Mouse (Mus musculus): ENCODE measurements at regions not wholly inside any gene's neighbourhood (a gene's known extent, or its start where the extent isn't known, plus 50 kb on each side); places are given as distances from the start of the nearest gene placed in this dataset.
"Not testable (repeated sequence)": the region's sequence is repeated elsewhere in the genome, so short reads cannot be mapped to it uniquely, and the experiment has no call there.

DNA sequence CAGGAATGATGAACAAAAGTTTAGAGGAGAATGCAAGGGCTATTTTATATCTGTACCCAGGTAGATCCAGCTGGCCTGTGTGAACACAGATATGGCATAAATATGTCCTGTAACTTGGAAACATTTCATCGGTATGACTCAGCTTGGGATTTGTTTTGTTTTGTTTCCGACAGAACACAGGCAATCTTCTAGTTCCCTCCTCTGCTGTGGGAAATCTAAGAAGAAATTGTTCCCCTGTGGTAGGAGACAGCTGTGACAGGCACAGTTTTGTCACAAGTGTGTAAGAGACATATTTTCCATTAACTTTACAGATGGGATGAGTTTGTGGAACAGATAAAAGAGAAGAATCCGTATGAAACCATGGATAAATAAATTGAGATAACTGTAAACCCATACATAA is 687.0 kb downstream of the Tpm3-rs7 start:
- peak; percentile 53 for DNase-seq (ENCODE audit: low read depth, low spot score)

DNA sequence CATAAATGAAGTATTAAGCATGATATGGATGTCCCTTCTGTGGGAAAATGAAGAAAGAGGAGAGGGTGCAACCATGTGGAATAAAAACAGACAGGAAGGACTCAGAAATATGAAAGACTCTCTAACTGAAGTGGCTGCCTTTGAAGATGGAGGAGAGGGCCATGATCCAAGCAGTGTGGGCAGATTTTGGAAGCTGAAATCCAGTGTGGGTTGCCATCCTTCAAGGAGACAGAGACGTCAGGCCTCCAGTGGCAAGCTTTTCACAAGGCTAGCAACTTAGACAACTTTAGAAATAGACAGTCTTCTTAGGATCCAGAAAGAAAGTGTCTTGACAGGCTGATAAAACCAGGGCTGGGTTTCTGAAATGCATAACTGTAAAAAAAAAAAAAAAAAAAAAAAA is 688.0 kb downstream of the Tpm3-rs7 start:
- DNase-seq (ENCODE audit: low read depth, low spot score): peak; percentile 80

DNA sequence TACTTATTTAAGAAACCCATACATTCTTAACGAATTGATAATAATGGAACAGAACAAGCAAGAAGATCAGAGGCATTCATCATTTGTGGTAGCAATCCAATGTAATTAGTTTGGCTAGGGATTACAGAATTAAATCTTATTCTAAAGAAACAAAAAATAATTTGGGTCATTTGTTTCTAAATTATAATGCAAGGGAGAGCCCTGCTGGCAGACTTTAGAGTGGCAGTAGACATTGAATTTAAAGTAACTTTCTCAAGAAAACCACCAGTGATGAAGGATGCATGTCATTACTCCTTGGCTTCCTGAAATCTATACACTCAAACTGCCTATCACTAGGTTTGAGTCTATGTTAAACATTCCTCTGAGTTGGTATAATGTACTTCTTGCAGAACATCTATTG is 722.7 kb downstream of the Tpm3-rs7 start:
- DNase-seq (ENCODE audit: low read depth, low spot score): peak; percentile 7

DNA sequence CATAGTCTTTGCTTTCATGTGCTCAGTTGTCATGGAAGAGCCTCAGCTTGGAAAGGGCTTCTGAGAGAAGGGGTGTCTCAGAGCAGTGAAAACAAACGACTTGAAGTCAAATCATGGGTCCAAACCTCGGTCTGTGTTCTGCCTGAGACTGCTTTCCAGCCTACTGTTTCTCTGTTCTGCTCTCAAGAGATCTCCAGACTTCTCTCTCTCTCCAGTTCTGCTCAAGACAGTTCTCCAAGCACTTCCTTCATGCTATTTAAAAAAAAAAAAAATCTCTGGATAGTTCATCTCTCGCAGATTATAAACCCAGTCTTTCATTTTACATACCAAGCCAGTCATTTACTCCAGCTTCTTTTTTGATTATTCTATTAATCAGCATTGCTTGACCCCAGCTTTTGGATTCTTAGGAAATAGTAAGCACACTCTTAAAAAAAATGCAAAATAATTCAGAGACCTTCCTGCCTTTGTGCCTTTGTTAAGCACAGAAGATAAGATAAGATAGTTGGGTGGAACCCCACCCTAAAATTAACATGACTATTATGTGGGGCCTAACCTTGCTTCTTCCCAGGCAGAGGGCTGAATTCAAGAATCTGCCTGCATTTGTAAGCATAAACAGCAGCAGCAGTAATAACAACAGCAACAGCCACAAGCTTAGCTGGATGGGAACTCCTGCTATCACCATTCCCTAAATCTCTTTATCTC is 724.4 kb downstream of the Tpm3-rs7 start:
- DNase-seq (ENCODE audit: low read depth, low spot score): no peak

DNA sequence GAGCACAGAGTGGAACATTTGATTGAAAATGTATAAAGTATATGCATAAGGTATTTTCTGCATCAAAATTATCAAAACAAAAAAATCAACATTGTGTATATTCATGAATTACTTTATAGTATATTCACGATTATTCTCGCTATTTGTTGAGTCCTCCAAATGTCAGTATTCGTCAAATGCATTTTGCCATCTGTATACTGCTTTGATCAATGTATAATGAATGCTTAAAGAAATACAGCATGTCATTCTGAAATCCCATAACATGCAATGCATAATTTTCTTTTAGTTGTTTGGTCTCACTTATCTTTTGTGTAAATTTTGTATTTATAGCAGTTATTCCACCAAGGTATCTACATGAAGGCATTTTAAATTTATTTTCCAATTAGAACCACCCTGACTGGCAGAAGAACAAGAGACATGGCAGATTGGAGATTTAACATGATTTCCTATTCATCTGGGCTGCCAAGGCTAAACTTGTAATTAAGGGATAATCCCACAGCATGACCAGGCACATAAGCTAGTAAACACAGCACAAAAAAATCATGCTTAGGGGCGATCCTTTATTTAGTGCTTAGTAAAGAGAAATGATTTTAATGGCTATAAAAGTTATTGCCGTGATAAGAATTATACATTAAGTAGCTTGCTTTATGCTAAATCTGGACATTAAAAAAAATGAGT is 739.3 kb downstream of the Tpm3-rs7 start:
- no peak for DNase-seq (ENCODE audit: low read depth, low spot score)

DNA sequence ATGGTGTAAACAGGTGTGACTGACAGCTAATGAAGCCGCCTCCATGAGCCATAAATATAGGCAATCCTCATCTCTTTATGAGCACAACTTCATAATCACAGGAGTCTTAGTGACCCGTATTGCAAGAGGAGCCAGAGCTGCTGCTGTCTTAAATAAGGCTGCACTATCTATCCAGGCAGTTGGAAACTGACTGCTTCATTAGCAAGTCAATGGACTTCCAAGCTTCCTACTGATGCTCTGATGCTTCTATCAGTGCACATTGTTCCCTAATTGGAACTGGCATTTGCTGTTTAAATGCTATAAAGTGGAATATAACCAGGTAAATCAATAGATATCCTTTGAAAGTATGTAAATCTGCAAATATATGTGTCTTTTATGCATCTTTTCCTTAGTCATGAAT is 746.9 kb downstream of the Tpm3-rs7 start:
- DNase-seq (ENCODE audit: low read depth, low spot score): peak; percentile 8

DNA sequence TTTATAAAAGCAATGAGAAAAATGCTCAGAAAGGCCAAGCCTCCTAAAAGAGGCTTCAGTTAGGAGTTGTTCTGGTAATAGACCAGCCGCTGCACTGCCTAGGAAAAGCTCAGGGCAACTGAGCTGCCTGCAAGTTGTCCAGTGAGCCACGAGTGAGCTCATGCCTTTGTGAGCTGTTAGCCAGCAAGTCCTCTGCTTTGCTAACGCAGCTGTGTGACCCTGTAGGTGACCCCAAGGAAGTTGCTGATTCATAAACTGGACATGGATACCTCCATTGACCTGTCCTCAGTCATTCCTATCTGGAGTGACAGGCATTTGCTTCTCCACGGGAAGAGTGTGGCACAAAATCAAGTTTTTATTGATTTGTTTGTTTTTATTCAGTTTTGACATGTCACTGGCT is 748.2 kb downstream of the Tpm3-rs7 start:
- DNase-seq (ENCODE audit: low read depth, low spot score): no peak

DNA sequence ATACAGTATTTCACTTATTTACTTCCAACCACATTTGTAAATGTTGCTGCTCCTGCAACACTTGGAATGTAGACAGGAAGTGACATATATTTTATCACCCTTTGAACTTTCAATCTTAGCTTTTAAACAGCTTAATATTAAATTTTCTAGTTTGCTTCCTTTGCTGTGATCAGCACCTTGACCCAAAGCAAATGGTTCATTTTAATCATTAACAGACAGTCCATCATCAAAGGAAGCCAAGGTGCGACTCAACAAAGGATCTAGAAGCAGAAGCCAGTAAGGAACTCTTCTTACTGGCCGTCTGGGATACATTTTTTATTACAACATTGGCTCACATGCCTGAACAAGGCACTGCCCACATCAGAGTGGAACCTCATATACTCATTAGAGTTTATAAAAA is 758.8 kb downstream of the Tpm3-rs7 start:
- no peak for DNase-seq (ENCODE audit: low read depth, low spot score)

DNA sequence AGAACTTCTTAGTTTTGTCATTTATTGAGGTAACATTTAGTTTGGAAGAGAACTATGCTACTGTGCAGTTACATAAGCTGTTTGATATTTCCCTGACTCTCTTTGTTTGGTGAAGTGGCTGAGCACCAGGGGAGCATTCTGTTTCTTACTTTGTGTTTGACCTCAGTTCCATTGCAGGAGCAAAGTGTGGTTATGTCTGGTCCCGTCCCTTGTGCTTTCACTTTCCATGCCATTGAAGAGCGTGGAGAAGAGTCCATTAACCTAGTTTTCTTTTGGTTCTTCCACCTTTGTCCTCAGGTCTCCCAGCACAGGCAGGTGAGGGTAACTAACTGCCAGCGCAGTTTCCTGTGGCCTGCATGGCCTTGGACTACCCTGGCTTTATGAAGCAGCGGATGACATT is 759.6 kb downstream of the Tpm3-rs7 start:
- peak; percentile 8 for DNase-seq (ENCODE audit: low read depth, low spot score)

DNA sequence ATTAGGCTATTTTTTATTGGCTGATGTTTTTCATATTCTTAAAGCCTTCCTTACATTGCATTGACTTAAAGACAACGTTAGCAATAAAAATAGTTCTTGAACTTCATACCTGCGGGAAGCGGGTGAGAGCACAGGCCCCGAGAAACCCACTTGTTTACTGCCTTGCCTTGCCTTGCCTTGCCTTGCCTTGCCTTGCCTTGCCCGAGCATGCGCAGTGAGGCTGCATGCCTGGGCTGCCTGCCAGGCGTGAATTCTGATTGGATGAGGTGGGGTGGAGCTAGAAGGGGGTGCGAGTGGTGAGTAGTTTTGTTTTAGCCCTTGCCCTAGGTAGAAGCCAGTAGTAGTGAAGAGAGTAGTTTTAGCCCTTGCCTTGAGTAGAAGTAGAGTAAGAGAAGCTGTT is 792.4 kb downstream of the Tpm3-rs7 start:
- no peak for DNase-seq (ENCODE audit: low read depth, low spot score)

DNA sequence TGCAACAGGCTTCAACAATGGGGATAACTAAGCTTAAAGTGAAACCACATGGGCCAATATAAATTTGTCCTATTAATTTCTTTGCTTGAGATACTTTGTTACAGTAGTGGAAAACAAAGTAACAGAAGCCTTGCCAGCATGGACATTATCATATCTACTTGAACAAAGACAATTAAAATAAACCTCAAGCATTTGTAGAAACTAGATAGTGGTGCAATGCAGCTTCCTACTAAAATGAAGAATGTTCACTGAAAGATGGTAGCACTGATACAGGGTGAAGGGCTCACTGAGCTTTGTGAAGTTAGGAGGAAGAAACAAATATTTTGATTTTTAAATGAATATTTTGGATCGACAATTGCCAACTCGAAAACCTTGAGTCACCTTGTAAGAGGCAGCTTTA is 814.1 kb downstream of the Tpm3-rs7 start:
- no peak for DNase-seq (ENCODE audit: low read depth, low spot score)

DNA sequence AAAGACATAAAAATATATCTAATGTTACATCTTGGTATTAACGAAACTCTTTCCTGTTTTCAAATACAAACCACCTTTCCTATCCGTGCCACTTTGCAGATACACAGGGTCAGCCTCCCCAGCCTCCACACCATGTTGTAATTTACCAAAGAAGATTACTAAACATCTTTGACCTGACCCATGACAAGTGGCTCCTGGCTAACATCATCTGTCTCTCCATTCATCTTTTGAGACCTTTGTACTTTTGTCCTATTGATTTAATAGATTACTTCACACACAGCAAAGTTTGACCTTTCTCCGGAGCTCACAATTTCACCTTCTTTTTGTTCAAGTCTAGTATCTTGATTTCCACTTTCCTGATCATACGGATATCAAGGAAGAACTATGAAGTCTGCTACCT is 851.6 kb downstream of the Tpm3-rs7 start:
- DNase-seq (ENCODE audit: low read depth, low spot score): no peak

DNA sequence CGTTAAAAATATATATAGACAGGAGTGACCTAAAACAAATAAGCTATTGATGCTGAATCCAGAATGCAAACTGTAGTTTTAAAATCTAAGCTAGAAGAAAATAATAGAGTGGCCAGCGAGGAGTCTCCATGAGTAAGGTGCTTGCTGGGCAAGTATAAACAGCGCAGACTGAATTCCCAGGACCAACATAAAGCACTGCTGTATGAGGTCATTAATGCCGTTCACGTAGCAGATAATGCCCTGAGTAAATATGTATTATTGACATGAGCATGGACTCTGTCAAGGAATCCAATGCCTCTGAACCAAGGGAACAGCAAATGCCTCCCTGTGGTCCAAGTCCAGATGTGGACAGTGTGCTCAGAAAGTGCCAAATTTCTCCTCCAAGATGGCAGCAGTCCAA is 876.4 kb upstream of the Gpc5 start:
- no peak for DNase-seq (ENCODE audit: low read depth, low spot score)

DNA sequence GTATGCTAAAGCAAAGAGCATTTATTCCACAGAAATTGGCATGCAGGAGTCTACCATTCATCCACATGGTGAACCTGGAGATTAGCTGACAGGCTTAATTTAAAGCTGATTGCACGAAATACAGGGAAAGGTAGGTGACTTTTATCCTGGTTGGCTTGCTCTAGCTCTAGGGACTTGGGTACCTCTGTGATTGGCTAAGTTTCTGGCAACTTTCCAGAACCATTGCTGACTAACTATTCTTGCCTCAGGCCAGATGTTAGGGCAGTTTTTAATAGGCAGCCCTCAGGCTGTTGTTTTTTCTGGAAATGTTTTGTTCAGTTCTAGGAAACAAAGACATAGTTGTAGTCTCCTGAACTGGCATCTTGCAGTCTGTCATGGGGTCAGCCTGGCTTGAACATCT is 871.1 kb upstream of the Gpc5 start:
- DNase-seq (ENCODE audit: low read depth, low spot score): no peak

DNA sequence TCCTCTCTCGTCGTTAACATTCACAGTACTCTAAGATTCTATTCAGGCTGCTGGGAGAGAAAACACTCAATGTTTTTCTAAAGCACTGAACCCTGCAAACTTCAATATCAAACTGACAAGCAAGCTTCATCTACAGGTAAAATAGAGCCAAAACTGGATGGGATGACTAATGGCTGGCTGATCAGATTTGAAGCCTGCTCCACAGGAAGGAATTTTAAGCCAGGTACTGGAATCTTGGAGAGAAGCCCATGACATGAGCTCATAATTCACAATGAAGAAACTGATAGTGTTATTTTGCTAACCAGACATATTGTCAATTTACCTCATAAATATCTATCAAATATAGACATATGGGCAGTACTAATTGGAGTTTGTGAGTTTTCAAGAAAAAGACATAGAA is 861.3 kb upstream of the Gpc5 start:
- DNase-seq (ENCODE audit: low read depth, low spot score): no peak

DNA sequence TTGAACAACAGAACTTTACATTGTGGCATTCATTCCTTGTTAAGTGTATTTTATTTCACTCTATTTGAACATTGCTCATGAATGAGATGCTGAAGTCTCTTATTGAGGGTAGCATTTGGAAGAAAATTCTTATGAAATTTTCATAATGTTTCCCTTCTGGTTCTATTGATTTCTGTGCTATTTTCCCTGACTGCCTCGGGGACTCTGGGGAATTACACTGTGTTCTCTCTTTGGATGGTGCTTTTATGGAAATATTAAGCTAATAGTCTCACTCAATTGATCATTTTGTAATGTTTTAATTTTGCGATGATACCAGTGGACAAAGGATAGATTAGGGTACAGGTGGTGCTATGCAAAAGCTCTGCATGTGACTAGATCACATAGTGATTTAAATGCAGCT is 837.0 kb upstream of the Gpc5 start:
- DNase-seq (ENCODE audit: low read depth, low spot score): no peak

DNA sequence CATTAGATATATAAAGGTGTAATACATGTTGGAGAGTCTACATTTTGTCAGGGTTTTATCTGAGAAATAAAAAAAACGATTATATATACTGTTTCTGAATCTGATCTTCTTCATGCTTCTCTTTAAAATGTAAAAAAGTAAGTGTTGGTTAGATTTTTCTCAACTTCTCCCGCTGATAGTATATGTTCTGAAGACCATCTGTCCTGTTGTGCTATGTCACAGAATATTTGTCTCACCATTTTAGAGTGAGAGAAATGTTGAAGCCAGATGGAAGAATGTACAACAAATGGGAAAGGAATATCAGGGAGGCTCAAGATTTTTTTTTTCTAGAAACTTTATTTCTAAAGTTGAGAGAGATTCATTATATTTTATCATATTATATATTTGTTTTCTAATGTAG is 830.4 kb upstream of the Gpc5 start:
- peak; percentile 57 for DNase-seq (ENCODE audit: low read depth, low spot score)

DNA sequence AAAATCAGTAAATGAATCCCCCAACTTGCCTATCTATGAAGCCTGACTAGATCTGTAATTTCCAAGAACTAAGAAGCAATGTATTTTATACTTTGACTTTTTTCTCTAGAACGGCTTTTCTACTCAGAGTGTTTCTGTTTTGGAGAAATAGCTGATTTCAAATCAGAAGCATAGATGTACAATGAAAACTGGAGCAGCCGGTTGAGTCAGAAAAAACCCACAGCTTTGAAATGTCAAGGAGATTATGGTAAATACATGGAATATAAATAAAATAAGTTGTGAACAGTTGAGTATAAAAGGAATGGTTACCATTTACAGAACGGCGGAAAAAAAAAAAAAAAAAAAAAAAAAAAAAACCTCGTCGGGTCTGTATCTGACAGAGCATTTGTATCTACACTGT is 791.4 kb upstream of the Gpc5 start:
- peak; percentile 62 for DNase-seq (ENCODE audit: low read depth, low spot score)

DNA sequence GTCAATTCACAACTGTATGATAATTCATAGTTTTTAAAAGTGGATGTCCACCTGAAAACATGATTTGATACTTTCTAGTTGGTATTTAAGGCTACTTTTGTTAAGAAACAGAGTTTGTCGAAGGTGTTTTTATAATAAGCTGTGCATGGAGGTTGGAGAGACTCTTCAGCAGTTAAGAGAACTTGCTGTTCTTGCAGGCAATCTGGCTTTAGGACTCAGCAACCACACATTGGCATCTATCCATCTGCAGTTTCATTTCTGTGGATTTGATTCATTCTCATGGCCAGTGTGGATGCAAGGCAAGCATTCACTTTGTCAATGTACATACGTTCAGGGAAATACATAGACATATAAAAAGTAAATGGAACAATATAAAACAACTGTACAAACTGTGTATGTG is 784.5 kb upstream of the Gpc5 start:
- peak; percentile 72 for DNase-seq (ENCODE audit: low read depth, low spot score)

DNA sequence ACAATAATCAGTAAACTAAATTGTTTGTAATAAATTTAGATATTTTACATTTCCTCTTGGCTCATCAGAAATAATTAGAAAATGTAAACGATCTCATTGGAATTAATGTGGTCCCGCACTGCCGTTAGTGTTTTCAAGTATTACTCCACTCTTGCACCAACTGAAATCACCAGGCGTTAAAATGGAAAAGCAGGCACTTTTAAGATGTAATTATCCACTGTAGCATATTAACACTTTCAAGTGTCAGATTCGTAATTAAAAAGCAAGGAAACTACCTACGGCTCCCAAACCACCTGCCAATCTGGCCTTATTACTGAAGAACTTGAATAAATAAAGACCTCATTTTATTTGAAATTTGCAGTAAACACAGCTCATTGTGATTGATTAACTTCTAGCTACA is 759.4 kb upstream of the Gpc5 start:
- DNase-seq (ENCODE audit: low read depth, low spot score): no peak

DNA sequence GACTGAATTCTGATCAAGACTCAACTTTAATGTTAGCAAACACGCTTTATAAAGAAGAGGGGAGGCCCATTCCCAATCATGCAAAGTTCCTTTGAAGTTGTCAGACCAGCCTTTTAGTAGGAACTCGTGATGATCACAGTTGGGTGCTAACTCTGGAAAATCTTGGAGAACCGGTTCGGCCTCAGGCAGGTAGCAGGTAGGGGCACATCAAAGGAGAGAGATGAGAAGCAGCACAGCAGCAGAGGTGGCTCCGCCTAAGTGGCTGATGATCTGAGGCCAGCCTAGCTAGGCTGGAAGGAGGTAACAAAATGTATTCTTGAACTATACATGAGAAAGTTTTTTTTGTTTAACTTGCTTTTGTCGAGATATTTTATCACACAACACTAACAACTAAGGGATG is 742.7 kb upstream of the Gpc5 start:
- DNase-seq (ENCODE audit: low read depth, low spot score): no peak

DNA sequence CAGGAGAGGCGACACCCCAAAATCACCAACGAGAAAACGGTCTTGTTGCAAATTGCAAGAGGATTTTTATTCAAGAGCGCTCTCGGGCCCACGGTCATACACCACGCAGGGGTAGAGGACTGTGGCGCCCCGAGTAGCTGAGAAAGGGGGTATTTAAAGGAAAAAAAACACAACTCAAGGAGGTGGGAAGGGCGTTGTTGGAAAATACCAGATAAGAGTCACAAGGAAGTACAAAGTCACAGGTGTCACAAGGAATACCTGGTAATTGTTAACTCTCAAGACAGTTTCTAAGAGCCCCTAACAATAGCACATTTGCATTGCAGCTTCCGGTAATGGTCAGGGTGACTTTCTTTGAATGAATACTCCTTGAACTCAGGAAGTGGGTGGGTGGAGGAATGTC is 742.2 kb upstream of the Gpc5 start:
- DNase-seq (ENCODE audit: low read depth, low spot score): not testable (repeated sequence)

DNA sequence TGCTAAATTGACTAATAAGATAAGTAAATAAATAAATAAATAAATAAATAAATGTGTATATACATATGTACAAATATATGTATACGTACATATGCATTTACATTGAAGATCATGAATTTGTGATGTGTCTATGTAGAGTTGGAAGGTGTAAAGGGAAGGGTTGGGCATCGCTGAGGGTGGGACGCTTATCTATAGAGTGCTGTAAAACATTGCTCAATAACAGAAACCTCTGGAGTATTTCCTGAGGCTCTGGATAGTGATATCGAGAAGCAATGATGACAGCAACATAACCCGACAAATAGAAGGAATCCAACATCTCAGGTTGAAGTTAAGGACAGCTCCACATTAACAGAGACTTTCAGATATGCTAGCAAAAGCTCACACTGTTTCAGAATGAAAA is 739.7 kb upstream of the Gpc5 start:
- DNase-seq (ENCODE audit: low read depth, low spot score): no peak

DNA sequence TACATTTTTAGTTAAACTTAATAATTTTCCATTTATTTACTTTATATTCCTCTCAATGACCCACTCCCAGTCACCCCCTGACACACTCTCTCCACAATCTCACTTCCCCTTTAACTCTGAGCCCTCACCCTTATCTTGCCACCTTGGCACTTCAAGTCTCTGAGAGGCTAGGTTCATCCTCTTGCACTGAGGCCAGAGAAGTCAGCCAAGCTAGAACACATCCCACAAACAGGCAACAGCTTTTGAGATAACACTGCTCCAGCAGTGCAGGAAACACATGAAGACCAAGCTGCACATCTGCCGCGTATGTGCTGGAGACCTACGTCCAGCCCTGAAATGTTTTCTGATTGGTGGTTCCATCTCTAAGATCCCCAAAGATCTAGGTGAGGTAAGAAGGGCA is 717.2 kb upstream of the Gpc5 start:
- no peak for DNase-seq (ENCODE audit: low read depth, low spot score)

Measured in brain, adult 2 months (tissue).